Mouse (Mus musculus) CD4-positive naive resting alpha-beta T cell, adult 57 days (primary cell): ENCODE data around the gene Plekhg3. TPM values are rescaled to one million over a fixed set of nuclear protein-coding genes. Genes with fewer than 3 reads are reported as not detected.

Source experiments
- total RNA-seq: library from RNA; stranded (reverse); gene quantifications from one replicate; pipeline ENCODE4 v1.2.4, GENCODE M21; 2023

Plekhg3 gene
- 12.1 TPM for total RNA-seq

GRCm38 (mm10) chr12:76530580-76531139, at the start of gene Plekhg3:
Gene Plekhg3, plus strand, starts transcription at chr12:76530891.

Other genes starting within 250 kb of the Plekhg3 start
- gene Akap5, start 206.0 kb upstream of the Plekhg3 start, total RNA-seq, result 0.74 TPM
- 51.6 TPM for gene Zbtb25, start 161.3 kb upstream of the Plekhg3 start, total RNA-seq
- 16.8 TPM for gene Zbtb1, start 160.6 kb upstream of the Plekhg3 start, total RNA-seq
- gene Hspa2, start 126.7 kb upstream of the Plekhg3 start, total RNA-seq, result 3.6 TPM
- not detected for gene Ppp1r36, start 113.4 kb upstream of the Plekhg3 start, total RNA-seq
- gene Sptb, start 179.7 kb downstream of the Plekhg3 start, total RNA-seq, result 2.0 TPM
- gene Churc1, start 234.6 kb downstream of the Plekhg3 start, total RNA-seq, result 43.0 TPM
- gene Fntb, start 234.7 kb downstream of the Plekhg3 start, total RNA-seq, result 32.6 TPM